Mouse (Mus musculus) hindlimb bud, embryonic 11.5 days (tissue): ENCODE data around the gene Nacc2.

Experiments
- DNase-seq: peaks from one replicate; pipeline ENCODE4 v3.0.0-alpha.2; 2012; ENCODE audit warnings: low read depth, low spot score; ENCODE audit errors: extremely low spot score

Nacc2 gene

DNA sequence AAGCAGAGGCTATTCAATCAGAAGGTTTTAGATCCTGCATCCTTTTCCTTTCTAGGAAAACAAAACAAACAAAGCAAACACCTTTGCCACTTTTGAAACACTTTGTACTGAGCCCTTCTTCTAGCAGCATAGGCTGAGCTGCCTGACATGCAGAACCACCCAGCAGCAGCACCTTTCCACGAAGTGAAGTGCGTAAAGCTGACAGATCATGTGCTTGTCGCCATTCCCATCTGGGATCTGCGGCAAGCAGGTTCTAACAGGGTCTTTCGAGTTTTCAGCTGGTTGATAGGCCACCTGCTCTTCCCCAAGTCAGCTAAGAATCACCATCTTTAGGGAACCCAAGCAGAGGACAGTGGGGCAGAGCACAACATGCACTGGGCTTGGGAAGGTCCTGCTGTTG lies 66.8 kb downstream of the Nacc2 start:
- no peak for DNase-seq

DNA sequence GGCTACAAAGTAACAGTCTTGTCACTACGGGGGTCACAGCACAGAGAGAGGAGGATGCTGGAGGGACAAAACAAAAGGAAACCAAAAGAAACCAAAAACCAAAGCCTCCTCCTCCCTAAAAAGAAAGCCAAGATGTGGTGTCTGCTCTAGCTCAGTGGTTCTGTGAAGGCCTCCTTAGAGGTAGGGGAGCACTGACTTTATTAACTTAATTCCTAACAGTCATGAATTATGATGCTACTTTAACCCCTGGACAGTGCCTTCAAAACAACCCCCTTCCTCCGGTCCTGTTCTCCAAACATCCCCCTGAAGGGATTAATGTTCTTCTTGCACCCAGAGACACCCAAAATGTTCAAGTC lies 67.3 kb downstream of the Nacc2 start:
- no peak for DNase-seq

DNA sequence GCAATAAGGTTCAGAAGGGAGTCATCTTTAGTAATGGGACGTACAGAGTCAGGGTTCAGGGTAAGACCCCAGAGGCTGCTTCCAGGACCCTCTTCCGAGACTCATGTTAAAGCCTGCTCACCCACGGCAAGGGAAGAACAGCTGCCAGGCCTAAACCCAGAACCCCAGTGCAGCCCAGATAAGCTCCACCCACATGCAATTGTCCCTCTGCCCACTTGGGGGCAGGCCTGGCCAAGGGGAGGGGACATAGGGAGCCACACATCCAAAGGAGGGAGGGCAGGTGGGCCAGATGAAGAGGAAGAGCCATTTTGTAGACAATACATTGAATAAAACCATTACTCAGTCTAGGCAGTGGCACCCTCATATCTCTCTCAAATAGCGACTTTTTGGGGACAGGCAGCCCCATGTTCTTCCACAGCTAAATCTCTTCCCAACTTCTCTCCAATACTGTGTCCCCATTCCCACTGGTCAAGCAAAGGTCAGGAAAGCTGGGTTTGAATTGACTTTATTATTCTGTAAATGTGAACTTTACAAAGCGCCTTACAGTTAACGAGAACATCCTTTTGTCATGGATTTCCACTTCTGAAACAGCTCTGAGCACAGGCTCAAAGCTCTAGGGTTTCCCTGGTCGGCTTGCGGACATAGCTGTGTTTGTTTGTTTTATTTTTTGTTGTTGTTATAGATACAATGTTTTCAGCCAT lies 67.8 kb downstream of the Nacc2 start:
- DNase-seq = peak; percentile 18

DNA sequence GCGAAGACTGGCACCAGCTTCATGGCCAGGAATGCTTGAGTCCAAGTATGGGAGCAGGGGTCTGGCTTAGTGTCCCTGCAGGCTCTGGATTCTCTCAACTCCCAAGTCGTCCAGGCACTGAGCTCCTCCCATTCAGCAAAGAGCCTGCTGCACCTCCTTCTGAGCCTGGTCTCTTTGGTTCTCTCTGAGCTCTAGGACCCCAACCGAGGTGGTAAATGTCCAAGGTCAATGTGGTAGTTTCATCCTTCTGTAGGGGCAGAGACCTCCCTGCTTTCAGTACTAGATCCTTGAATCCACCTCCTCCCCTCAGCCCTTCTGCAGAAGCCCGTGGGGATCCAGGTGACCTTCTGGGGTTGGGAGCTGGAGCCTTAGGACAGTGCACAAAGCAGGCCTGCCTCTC lies 70.2 kb downstream of the Nacc2 start:
- no peak for DNase-seq

DNA sequence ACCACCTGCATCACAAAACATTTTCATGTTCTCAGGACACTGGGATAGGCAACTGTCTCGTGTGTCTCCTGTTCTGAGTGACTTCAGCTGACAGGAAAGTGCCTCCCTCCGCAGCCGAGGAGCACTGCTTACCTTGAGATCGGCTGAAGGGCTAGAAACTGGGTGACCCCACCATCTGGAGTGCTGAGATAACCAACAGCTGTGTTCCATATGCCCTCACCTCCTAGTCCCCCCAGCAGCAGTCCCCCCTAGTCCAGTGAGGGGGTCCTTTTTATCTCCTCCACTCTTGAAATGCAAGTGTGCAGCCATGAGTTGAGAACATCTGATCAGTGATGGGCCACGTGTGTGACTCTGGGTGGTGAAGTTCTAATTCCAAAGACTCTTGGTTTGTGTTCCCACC lies 74.2 kb downstream of the Nacc2 start:
- no peak for DNase-seq

DNA sequence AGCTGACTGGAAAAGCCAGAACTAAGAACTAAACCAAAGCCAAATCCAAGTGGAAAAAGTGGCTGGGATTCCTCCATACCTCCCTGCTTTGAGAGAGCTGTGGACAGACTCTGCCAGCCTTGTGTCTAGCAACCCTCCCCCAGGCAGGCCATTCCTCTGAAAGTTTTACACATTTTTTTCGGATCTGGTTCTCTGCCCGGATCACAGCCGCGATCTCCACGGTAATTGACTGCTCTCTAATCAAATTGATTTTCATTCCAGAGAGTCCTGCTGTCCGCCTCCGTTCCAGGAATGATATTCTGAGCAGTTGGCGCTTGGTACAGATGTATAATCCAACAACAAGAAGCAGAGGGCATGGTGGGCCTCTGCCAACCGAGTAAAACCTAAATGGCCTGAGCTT lies 78.8 kb downstream of the Nacc2 start:
- no peak for DNase-seq

DNA sequence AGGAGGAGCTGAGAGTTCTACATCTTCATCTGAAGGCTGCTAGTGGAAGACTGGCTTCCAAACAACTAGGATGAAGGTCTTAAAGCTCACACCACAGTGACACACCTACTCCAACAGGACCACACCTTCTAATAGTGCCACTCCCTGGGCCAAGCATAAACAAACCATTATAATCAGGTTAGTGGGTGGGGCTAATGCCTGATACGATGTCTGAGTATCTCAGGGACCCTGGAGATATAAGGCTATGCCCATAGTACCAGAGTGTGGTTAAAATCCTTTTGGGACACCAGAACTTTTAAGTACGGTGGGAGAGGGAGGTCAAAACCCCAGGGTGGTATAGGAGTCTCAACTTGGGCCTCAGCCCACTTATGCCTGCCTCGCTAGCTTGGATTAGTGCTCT lies 80.4 kb downstream of the Nacc2 start:
- DNase-seq = no peak

DNA sequence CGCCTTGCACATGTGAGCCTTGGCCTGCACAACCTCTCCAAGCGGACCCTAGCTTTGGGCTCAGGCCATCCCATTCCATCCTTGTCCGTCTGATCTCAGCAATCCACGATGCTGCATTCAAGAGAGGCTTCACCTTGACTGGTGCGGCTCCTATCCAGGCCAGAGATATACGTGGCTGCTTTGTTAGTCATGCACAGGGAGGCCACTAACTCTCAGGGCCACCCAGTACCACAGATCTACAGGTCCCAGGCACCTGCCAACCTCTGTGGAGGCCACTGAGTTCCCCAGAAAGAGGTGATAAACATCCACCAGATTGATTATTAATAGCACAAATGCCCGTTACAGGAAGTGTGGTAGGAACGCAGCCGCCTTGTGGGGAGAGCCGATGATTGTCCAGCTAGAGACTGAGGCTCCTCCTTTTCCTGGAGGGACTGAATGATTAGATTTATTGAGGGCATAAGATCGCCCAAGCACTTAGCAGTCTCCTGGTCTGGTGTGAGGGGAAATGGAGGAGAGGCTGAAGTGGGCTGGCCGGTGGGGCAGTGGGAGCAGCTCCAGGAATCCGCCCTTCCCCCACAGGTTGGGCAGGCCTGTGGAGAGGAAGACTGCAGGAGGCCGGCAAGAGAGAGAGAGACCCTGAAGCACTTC lies 81.7 kb downstream of the Nacc2 start:
- no peak for DNase-seq

DNA sequence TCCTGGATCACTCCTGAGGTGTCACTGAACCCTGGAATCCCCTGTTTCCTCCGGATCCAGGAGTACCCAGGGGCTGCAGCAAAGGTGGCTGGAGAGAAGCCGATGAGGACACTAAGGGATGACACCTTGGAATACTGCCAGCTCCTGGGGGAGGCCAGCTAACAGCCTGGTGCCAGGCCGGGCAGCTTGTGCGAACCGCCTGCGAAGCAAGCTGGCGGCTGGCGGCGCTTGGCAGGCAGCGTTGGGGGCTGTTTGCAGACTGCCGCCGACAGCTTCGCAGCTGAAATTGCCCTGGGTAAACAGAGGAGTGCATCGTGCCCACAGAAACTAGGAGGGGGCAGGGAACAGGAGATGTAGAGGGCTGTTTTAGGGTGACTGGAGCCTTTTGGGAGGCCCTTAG lies 83.1 kb downstream of the Nacc2 start:
- DNase-seq = no peak

DNA sequence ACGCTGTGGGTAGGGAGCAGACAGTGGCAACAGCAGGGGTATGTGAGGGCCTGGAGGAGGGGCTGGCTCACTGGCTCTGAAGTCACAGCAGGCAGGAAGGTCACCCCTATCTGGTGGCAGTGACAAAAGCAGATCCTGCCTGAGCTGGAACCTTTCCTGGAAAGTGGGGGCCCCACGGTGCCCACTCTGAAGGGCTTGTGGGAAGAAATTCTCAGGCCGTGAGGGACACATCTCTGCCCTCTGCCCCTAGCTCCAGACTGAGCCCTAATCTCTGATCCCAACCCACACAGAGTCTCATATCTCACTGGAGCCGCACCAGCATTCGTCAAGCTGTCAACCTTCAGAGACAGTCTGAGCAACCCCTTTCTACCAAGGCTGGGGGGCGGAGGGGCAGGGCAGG lies 85.6 kb downstream of the Nacc2 start:
- no peak for DNase-seq

DNA sequence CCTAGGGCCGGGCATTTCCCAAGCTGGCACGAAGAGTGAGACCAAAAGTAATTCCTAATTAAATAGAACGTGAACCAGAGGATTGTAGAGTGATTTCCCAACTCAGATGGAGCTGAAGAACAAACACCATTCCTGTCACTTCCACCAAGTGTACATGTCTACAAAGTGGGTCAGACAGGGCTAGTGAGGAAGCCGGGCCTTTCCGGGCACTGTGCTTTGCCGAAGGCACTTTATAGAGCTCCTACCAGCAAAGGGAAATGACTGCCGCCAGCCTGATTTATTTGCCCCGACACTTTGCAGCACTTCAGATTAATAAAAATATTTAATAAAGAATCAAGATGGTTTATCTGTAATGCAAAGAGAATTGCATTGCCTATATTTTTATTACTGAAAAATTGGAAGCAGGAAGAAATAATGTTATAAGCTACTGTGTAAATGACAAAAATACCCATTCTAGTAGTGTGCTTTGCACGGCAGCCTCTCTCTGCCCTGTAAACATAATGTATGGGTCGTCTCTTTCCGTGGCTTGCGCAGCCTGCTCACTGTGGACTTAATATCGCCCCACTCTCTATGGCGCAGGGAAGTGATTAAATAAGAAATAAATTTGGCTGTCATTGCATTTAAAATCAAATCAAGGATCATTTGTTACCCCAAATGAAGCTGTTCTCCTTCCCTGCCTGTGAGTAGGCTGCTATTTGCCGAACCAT lies 88.5 kb downstream of the Nacc2 start:
- DNase-seq = no peak

DNA sequence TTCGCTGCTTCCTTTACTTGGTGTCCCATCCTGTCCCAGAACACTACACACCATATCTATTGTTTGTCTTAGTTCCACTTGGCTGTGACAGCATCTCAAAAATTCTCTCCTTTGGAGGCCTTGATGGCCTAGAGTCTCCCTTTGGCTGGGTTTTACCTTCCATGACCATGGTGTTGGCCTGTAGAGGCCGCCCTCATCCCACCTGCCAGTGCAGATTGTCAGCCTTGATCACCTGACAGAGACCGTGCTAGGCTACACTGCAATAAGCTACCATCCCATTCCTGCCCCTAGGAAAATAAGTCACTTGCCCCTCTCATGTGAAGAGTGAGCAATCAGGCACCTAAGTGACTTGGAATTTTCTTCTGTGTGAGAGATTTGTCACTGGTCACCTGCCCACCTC lies 92.7 kb downstream of the Nacc2 start:
- no peak for DNase-seq

DNA sequence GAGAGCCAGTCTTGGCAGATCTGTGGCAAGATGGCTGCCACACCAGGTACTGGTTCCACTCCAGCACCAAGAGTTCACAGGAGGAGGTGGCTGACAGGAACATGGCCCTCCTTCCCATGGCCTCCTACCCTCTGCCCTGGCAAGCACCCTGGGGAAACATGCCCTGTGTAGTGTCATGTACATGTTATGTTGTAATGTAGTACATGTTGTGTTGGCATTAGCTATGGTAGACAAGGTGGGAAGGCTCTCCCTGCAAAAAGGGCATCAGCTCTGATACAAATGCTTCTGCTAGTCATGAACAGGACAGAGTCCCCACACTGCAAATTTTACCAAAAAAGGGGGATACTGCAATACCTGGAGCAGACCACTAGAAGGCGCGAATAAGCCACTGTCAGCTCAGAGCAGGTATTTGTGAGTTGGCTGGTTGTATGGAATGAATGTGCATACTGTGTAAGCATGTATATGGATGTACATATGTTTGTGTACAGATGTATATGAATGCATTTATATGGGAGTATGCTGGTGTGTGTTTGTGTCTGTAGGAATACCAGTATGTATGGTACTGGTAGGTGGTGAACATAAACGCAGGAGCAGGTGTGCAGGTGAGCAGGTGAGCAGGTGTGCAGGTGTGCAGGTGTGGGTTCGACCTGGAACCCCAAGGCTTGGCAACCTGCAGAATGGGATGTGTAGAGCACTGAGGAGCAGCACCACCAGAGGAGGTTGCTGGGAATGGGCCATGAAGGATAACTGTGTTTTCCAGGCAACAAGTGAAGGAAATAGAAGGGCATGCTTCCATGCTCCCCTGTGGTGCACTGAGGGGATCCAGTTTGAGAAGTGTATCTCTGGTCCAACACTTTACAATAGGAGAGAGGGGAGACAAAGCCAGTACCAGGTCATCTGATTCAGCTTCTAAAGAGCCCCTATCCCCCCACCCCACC lies 98.6 kb downstream of the Nacc2 start:
- DNase-seq = no peak

DNA sequence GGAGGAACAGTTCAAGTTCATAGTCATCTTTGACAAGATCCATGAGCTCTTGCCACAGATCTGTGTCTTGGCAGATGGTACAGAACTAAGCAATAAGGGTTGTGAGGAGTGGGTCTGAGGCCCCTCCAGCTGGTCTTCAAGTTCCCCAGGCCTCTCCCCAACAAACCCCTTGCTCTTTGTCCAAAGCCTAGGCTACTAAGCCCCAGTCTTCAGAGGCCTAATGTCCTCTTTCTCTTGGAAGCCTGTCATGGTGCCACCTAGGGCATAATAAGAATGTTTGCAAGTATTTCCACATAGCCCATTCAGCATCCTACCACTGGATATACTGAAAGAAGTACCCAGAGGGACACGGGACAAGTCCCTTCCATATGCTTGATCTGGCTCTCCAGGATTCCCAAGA lies 100.4 kb downstream of the Nacc2 start:
- DNase-seq = no peak

DNA sequence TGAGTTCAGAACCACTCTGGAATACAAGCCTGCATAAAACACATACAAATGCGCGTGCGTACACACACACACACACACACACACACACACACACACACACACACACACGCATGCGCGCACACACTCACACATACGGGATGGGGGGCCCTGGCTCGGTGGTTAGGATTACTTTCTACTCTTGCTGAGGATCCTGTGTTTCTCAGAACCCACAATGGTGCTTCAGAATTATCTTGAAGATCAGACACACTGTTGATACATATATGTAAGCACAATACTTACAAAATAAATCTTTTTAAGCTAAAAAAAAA lies 100.8 kb downstream of the Nacc2 start:
- no peak for DNase-seq

DNA sequence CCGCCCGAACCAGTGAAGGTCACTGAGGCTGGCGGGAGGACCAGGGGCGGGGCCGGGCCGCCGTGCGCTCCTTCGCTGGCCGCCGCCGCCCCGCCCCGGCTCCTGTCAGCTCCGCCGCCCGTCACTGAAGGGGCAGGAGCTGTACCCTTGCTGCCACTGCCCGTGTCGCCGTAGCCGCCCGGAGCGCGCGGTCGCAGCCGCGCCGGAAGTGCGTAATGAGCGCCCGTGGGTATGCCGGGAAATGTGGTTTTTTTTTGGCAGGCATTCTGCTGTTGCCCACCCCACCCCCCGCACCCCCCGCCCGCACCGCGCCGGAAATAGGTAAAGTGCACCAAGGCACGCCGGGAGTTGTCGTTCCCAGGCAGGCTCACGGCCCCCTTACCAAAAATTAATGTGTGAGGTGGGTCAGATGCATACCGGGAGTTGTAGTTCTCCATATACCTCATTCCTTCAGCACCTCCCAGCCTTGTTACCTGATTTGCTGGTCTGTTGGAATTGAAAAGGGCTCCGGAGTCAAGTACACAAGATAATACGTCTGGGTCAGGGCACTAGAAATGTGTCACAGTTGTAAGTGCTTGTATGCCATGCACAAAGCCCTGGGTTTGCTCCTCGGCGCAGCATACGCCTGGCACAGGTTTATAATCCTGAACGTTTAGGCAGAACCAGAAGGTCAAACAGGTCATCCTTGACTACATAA lies 101.3 kb downstream of the Nacc2 start, which contains the start of gene Ubac1:
TSS of gene Ubac1 (minus strand) at position 187 of the 697 bp plus-strand sequence.
- DNase-seq = peak; percentile 73

DNA sequence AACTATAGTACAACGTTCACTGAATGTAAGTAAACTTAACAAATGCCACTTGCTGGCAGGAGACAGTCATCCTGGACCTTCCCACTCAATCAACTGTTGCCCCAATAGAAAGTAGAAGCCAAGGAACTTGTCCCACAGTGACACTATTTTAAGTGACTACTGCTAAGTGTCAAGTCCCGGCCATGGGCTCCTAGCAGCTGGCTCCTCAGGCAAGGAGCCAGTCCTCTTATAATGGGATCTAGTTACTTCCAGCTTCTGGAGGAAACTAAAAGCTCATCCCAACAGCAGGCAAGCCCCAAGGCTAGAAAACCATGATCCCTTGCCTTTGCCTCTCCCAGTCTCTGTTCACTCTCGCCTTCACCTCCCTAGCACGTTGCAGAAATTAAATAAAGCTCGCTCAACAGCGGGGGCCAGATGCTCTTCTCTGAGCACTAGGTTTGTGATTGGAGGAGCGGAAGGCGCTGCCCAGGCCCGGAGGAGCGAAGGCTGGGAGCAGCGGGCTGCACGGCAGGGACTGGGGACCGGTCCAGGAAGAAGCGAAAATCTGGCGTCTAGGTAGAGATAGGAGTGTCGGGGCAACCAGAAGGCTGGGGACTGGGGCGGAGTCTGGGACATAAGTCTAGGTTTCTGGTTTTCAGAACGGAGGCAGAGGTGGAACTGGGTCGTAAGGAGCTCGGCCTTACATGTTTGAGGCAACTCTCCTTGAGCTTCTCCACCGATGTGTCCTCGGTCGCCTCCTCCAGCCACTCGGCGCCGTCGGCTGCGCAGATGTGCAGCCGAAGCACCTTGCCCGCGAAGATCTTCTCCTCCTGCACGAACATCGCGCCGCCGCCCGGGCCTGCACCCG lies 102.1 kb downstream of the Nacc2 start:
- DNase-seq = no peak

DNA sequence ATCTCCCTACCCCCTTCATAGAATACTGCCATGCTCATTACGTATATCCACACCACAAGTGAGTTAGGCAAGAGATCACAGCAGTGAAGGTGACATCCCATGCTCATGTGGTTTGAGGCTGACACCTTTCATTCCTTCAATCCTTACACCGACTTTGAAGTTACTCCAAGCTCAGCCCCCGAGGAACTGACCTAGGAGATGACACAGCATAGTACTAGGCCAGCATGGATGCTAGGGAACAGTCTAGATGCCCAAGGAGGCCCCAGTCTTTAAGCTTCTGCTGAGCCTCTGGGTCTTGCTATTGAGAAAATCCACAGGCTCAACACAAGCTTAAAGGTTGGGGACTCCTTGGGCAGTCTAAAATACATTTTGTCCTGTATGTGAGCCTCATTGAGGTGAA lies 103.1 kb downstream of the Nacc2 start:
- no peak for DNase-seq

DNA sequence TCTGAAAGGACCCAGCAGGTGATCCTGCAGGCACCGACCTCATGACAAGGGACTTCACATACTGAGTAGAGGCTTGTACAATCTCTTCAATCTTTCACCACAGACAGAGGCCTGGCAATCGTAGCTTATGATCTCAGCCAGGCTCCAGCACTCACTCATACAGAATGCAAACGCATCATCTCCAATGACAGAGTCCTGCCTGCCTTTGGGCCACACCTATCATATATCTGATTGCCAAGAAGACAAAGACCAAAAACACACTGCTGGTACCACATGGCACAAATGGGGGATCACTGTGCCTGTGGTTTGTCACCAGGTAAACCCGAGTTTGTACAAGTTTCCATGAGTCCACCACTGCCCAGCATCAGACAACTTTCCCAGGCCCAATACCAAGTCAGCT lies 105.7 kb downstream of the Nacc2 start:
- no peak for DNase-seq

DNA sequence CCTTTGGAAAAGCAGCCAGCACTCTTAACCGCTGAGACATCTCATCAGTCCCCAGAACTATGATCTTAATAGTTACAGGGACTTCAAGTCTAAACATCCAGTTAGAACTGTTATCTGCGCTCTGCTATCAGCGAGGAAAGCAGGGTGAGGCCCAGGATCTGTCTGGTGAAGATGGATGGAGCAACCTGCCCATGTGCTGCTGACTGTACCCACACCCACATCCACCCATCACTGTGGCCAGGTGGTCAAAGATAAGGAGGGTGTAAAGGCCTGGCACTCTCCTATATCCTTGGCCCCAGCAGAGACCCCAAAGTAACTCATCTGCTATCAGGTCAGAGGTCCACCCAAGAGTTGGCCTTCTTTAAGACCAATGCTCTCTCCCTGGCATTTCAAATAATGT lies 109.3 kb downstream of the Nacc2 start:
- DNase-seq = no peak
